Mouse (Mus musculus) forebrain, embryonic 14.5 days (tissue): ENCODE measurements at regions not wholly inside any gene's neighbourhood (a gene's known extent, or its start where the extent isn't known, plus 50 kb on each side); places are given as distances from the start of the nearest gene placed in this dataset.
A peak's percentile ranks its signal among the peaks of the same experiment; 100 is the strongest.

Experiments
- ATAC-seq: fragments of 200-750 bp; cut with Nextera tagmentation; 2 replicates; pipeline ENCODE4 v1.8.0; 2017; ENCODE audit warnings: mild to moderate bottlenecking, moderate library complexity
- DNase-seq: peaks from one replicate; pipeline ENCODE4 v3.0.0-alpha.2; 2015; ENCODE audit warnings: low spot score
- H3K27ac ChIP-seq: fragments of 300-500 bp; sonication (generic); 2 replicates; pipeline ENCODE4 v1.5.1; 2014; ENCODE audit warnings: low read depth, mild to moderate bottlenecking, control low read depth, low read length, moderate library complexity
- H3K27me3 ChIP-seq: fragments of 300-500 bp; sonication (generic); replicated peaks from 2 replicates; pipeline ENCODE4 v1.6.1; 2014; ENCODE audit warnings: low read length, control low read depth, mixed read lengths; ENCODE audit not compliant: control insufficient read depth, insufficient read depth
- H3K36me3 ChIP-seq: fragments of 300-500 bp; sonication (generic); 2 replicates; pipeline ENCODE4 v1.6.1; 2014; ENCODE audit warnings: low read length, control low read depth; ENCODE audit not compliant: control insufficient read depth, insufficient read depth
- H3K4me1 ChIP-seq: fragments of 300-500 bp; sonication (generic); 2 replicates; pipeline ENCODE4 v1.6.1; 2014; ENCODE audit warnings: antibody characterized with exemption, low read length, control low read depth; ENCODE audit not compliant: control insufficient read depth, insufficient read depth
- H3K4me2 ChIP-seq: fragments of 300-500 bp; sonication (generic); 2 replicates; pipeline ENCODE4 v1.6.1; 2014; ENCODE audit warnings: mild to moderate bottlenecking, control low read depth, low read length
- H3K4me3 ChIP-seq: fragments of 300-500 bp; sonication (generic); 2 replicates; pipeline ENCODE4 v1.5.1; 2014; ENCODE audit warnings: low read depth, low read length, control low read depth
- H3K9ac ChIP-seq: fragments of 300-500 bp; sonication (generic); 2 replicates; pipeline ENCODE4 v1.6.1; 2014; ENCODE audit warnings: mild to moderate bottlenecking, low read length, control low read depth, moderate library complexity
- H3K9me3 ChIP-seq: fragments of 300-500 bp; sonication (generic); replicated peaks from 2 replicates; pipeline ENCODE4 v1.6.1; 2016; ENCODE audit warnings: low read length, control low read depth, mixed read lengths; ENCODE audit not compliant: control insufficient read depth
- WGBS: fragments of 180-500 bp; shearing (Covaris S2); extraction: QIAGEN DNeasy Blood & Tissue Kit; methylation state at CpG from one replicate; pipeline ENCODE4 v1.1.7; 2014; 5-methylcytosine and 5-hydroxymethylcytosine counted together

DNA sequence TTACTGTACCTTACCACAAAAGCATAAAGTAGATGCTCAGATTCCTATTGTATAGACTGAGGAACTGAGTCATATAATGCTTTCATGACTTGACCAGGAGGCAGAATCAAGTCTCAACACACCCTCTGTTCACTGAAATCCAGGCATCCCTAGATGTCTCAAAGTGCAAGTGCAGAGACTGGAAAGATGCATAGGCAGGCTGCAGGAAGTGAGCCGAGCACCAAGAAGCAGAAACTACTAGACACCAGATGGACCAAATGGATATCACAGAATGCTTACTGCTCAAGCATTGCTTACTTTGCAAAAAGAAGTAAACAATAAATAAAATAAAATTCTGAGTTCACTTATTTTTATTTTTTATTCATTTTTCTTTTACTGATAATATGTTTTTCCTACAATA, 143.0 kb upstream of the Cpeb2 start:
- 0 out of 2 replicates have a peak, but pooled peaks cover 4% of the 10 kb centered on the region for H3K27me3 ChIP-seq
- H3K27ac ChIP-seq = no peak overlapping the region
- no peak overlapping the region for H3K4me3 ChIP-seq
- no peak overlapping the region for H3K4me2 ChIP-seq
- DNase-seq = no peak
- 54% methylated on average over 1 of the region's 1 CpGs for WGBS
- no peaks in the 10 kb centered on the region for H3K9me3 ChIP-seq
- no peaks in the 10 kb centered on the region for H3K36me3 ChIP-seq
- H3K4me1 ChIP-seq = peaks cover 17% of the 10 kb centered on the region
- H3K9ac ChIP-seq = no peak overlapping the region
- no peak for ATAC-seq

- Histone ChIP-seq H3K4me1 (peaks cover 10% of the 10 kb centered on the region), H3K27ac (no peak overlapping the region), H3K9me3 (no peaks in the 10 kb centered on the region), H3K4me2 (no peak overlapping the region), H3K4me3 (no peak overlapping the region), H3K36me3 (no peaks in the 10 kb centered on the region), H3K9ac (no peak overlapping the region), H3K27me3 (no peaks in the 10 kb centered on the region)
- DNase-seq = no peak
- 0 out of 2 replicates have a peak, but pooled peaks have one; percentile 18 for ATAC-seq
- 65% methylated on average over 5 of the region's 5 CpGs for WGBS
Observed at GRCm38 (mm10) chr5:43093647-43094326, 139.2 kb upstream of the Cpeb2 start.

- WGBS = 8% methylated on average over 7 of the region's 7 CpGs
- Histone ChIP-seq H3K27ac (no peak overlapping the region), H3K36me3 (no peaks in the 10 kb centered on the region), H3K4me3 (no peak overlapping the region), H3K4me2 (no peak overlapping the region), H3K9ac (no peak overlapping the region), H3K4me1 (peaks cover 10% of the 10 kb centered on the region), H3K9me3 (no peaks in the 10 kb centered on the region), H3K27me3 (no peaks in the 10 kb centered on the region)
- DNase-seq = peak; percentile 49
- peak; percentile 83 for ATAC-seq
Observed at GRCm38 (mm10) chr5:43094329-43094898, 138.6 kb upstream of the Cpeb2 start.

GRCm38 (mm10) chr5:43102000-43102459, 130.9 kb upstream of the Cpeb2 start:
- H3K4me1 ChIP-seq = no peaks in the 10 kb centered on the region
- H3K27me3 ChIP-seq = no peaks in the 10 kb centered on the region
- ATAC-seq = 0 out of 2 replicates have a peak, but pooled peaks have one; percentile 29
- 29% methylated on average over 4 of the region's 4 CpGs for WGBS
- no peaks in the 10 kb centered on the region for H3K9me3 ChIP-seq
- DNase-seq = no peak
- no peak overlapping the region for H3K4me2 ChIP-seq
- H3K27ac ChIP-seq = no peak overlapping the region
- H3K36me3 ChIP-seq = no peaks in the 10 kb centered on the region
- H3K4me3 ChIP-seq = no peak overlapping the region
- H3K9ac ChIP-seq = no peak overlapping the region

DNA sequence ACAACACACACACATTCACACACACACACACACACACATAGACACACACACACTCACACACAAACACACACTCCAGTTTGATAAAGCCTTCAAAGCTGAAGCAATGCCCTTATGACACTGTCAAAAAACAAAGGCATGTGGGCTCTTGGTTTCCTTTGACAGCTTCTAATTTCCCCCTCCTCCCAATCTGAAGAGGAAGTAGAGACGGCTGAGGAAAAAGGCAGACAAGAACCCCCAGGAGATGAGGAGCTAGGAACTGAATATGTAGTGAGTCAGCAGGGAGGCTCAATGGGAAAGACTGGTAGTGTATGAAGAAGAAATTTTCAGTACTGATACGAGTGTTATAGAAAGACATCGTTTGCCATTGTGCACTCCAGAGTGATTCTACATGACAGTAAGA, 130.4 kb upstream of the Cpeb2 start:
- Histone ChIP-seq H3K27ac (no peak overlapping the region), H3K9me3 (no peaks in the 10 kb centered on the region), H3K4me1 (0 out of 2 replicates have a peak, but pooled peaks cover under 1% of the 10 kb centered on the region), H3K4me2 (no peak overlapping the region), H3K27me3 (no peaks in the 10 kb centered on the region), H3K9ac (no peak overlapping the region), H3K36me3 (no peaks in the 10 kb centered on the region), H3K4me3 (no peak overlapping the region)
- 0 out of 2 replicates have a peak, but pooled peaks have one; percentile 18 for ATAC-seq
- no peak for DNase-seq
- 65% methylated on average over 3 of the region's 3 CpGs for WGBS

DNA sequence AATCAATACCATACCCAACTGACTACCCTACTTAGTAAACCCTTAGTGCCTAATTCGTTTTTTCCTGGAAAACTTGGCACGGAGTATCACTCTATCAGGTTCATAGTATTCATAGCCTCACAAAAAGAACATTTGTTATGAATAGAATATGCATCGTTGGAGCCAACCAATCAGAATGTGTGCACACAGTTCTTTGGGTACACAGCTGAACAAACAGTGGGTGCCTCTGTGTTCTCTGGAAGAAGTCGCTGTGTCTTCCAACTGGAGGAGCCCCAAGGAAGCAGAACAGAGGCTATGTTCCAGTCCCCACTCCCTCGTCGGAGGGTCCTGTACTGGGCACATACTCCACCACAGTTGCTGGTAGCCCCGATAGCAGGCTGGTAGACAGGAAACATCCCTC, 129.2 kb upstream of the Cpeb2 start:
- ATAC-seq = peak; percentile 10; the same call in 1 of the 2 replicates
- H3K9ac ChIP-seq = no peak overlapping the region
- DNase-seq = no peak
- H3K4me2 ChIP-seq = no peak overlapping the region
- H3K27ac ChIP-seq = no peak overlapping the region
- no peaks in the 10 kb centered on the region for H3K27me3 ChIP-seq
- H3K4me3 ChIP-seq = no peak overlapping the region
- 0 out of 2 replicates have a peak, but pooled peaks cover 2% of the 10 kb centered on the region for H3K4me1 ChIP-seq
- 70% methylated on average over 7 of the region's 7 CpGs for WGBS
- H3K36me3 ChIP-seq = no peaks in the 10 kb centered on the region
- no peaks in the 10 kb centered on the region for H3K9me3 ChIP-seq

DNA sequence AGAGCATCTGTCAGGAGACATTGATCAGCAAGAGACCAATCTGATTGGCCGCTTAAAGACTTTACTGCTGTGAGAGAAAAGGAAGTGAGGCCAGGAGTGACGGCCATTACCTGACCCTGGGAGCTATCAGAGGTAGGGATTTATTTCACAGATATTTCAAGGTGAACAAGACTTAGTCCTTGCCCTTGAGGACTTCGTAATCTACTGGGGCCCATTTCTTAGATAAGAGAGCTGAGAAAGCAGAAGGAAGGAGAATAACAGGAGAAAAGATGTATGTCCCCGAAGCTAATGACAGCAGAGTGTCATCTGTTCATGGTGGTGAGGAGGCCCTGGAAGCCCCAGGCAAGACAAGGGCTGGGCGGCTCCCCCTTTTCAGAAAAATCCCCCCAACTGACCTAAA, 127.4 kb upstream of the Cpeb2 start:
- Histone ChIP-seq H3K36me3 (no peaks in the 10 kb centered on the region), H3K9ac (no peak overlapping the region), H3K4me1 (0 out of 2 replicates have a peak, but pooled peaks cover 2% of the 10 kb centered on the region), H3K9me3 (no peaks in the 10 kb centered on the region), H3K4me3 (no peak overlapping the region), H3K27me3 (no peaks in the 10 kb centered on the region), H3K4me2 (no peak overlapping the region), H3K27ac (no peak overlapping the region)
- ATAC-seq (no peak), DNase-seq (no peak)
- WGBS = 85% methylated on average over 5 of the region's 5 CpGs

DNA sequence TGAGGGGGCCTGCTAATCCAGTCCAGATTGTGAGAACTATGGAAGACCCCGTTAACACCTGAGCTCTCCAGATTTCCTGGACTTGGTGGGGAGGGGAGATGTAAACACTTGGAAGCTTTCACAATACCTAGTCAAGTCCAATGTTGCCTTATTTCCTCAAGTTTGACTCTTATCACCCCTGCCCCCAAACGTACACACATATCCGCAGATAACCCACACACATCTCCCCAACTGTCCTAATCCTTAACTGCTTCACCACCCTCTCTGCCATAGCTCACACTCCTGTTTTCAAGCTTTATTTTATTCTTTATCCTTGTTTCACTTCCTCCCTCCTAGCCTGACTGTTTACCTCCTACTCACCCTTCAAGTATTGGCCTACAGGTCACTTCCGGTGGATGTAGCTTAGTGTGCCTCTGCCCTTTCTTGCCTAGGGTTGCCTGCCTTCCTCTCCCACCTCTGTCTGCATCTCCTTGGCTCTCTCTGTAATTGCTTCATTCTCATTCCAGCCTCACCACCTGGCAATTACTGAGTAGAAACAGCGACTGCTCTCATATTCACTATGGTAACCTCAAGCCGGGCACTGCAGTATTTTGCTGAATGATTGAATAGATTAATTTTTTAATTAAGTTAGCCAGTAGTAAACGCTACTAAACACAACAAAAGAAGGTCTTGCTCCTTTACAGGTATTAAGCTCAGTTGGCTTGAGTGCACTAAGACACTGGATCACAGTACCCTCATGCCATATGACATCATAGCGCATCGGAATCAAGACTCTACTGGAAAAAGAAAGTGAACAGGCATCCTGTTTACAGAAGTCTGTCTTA, 125.3 kb upstream of the Cpeb2 start:
- no peak overlapping the region for H3K4me3 ChIP-seq
- H3K4me1 ChIP-seq = 0 out of 2 replicates have a peak, but pooled peaks cover 2% of the 10 kb centered on the region
- no peak overlapping the region for H3K4me2 ChIP-seq
- DNase-seq (peak; percentile 48), ATAC-seq (peak; percentile 67)
- H3K9me3 ChIP-seq = no peaks in the 10 kb centered on the region
- WGBS = 49% methylated on average over 9 of the region's 9 CpGs
- no peaks in the 10 kb centered on the region for H3K36me3 ChIP-seq
- H3K9ac ChIP-seq = no peak overlapping the region
- H3K27ac ChIP-seq = no peak overlapping the region
- H3K27me3 ChIP-seq = no peaks in the 10 kb centered on the region
